Mouse (Mus musculus) G1E (cell line): ENCODE measurements around the gene Nfe2l1. TPM values are rescaled to one million over a fixed set of nuclear protein-coding genes. Genes with fewer than 3 reads are reported as not detected.

ENCODE experiments used
- ATAC-seq: 2 replicates; pipeline ENCODE4 v1.8.0; 2016; ENCODE audit warnings: mild to moderate bottlenecking; ENCODE audit not compliant: insufficient number of reproducible peaks, poor library complexity, low FRiP score, severe bottlenecking; ENCODE audit errors: extremely low read depth
- DNase-seq: peaks from one replicate; pipeline ENCODE4 v3.0.0; 2012; ENCODE audit warnings: low spot score
- H3K27me3 ChIP-seq: 2 replicates; pipeline ENCODE4 v1.6.1; 2012; ENCODE audit warnings: mild to moderate bottlenecking, low read length, inconsistent platforms; ENCODE audit not compliant: insufficient read depth
- H3K36me3 ChIP-seq: replicated peaks from 2 replicates; pipeline ENCODE3; 2012; ENCODE audit warnings: mild to moderate bottlenecking, inconsistent platforms
- H3K4me1 ChIP-seq: 2 replicates; pipeline ENCODE4 v1.6.1; 2012; ENCODE audit warnings: low read depth, low read length, inconsistent platforms, mixed read lengths; ENCODE audit not compliant: insufficient read depth
- H3K4me3 ChIP-seq: 2 replicates; pipeline ENCODE4 v1.5.1; 2012; ENCODE audit warnings: low read depth, mild to moderate bottlenecking, inconsistent platforms, low read length, moderate library complexity, mixed read lengths
- H3K9me3 ChIP-seq: replicated peaks from 2 replicates; pipeline ENCODE4 v1.6.1; 2012; ENCODE audit warnings: inconsistent platforms
- CTCF ChIP-seq: IDR thresholded peaks from 2 replicates; pipeline ENCODE4 v1.5.1; 2012; ENCODE audit warnings: low read depth, low read length, inconsistent platforms, mixed read lengths
- GATA1 ChIP-seq: IDR thresholded peaks from 2 replicates; pipeline ENCODE4 v1.6.1; 2012; ENCODE audit warnings: borderline replicate concordance, low read length, inconsistent platforms, mixed read lengths
- GATA2 ChIP-seq: IDR thresholded peaks from 2 replicates; pipeline ENCODE4 v1.6.1; 2012; ENCODE audit warnings: low read depth, low read length, inconsistent platforms, borderline replicate concordance
- POLR2AphosphoS5 ChIP-seq: IDR thresholded peaks from 2 replicates; pipeline ENCODE4 v1.6.1; 2012; ENCODE audit warnings: low read depth, low read length, inconsistent platforms; ENCODE audit not compliant: insufficient replicate concordance
- TAL1 ChIP-seq: conservative IDR thresholded peaks from 2 replicates; pipeline ENCODE4 v1.6.1; 2012; ENCODE audit warnings: low read depth, low read length, inconsistent platforms, mixed read lengths
- polyA plus RNA-seq: library from polyadenylated mRNA; stranded (reverse); fragments of >175 nt; gene quantifications from 2 replicates; pipeline ENCODE4 v1.2.3, GENCODE M21; 2012
- total RNA-seq, 2 experiments: library from RNA; stranded (forward) in 1 of 2; stranded (reverse) in 1 of 2; fragments of 200-1000 nt in 1 of 2; fragments of >200 nt in 1 of 2; fragmentation: Nextera tagmentation in 1 of 2; gene quantifications; 2 replicates each; pipeline ENCODE4 v1.2.3; 2014 to 2017

The Nfe2l1 gene
- total and polyA plus RNA-seq, 3 experiments = 24.0 to 70.5 (median 35.9) TPM

DNA sequence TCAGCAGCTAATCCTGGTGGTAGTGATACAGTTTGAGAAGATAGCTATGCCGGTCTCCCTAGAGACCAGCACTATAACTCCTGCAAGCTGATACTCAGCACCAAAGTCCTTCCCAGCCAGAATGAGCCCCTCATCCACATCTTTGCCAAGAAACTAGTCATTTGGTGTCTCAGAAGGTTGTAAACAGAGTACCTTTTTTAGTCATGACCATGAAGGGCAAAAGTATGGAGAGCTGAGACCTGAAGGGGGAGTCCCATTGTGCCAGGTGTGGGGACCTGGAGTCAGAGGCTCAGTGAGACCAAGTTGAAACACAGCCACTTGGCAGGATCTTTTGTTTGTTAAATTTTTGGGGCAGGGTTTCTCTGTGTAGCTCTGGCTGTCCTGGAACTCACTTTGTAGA, 4.4 kb upstream of the Nfe2l1 start:
- Histone ChIP-seq H3K27me3 (peaks cover 24% of the 10 kb centered on the region), H3K9me3 (no peaks in the 10 kb centered on the region), H3K36me3 (no peaks in the 10 kb centered on the region), H3K4me1 (peaks cover 16% of the 10 kb centered on the region), H3K4me3 (no peak overlapping the region)
- ATAC-seq (no peak), DNase-seq (no peak)
- TF ChIP-seq GATA2 = no peak
- TF ChIP-seq TAL1 = no peak
- TF ChIP-seq CTCF = no peak

DNA sequence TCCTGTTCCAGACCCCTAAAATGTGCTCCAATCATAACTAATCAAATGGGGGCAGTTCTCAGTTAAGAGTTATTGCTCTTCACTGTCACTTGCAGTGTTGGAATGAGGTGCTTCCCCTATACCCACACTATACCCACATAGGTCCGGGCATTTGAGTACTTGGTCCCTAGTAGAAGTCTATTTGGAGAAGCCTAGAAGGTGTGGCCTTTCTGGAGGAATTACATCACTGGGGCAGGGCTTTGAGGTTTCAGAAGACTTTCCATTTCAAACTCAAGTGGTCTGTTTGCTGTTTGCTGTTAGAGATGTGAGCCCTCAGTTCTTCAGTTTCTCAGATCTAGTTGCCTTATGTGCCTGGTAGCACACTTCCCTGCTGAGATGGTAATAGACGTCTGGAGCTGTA, 3.2 kb upstream of the Nfe2l1 start:
- Histone ChIP-seq H3K9me3 (no peaks in the 10 kb centered on the region), H3K4me3 (no peak overlapping the region), H3K27me3 (peaks cover 16% of the 10 kb centered on the region), H3K4me1 (peaks cover 27% of the 10 kb centered on the region), H3K36me3 (peaks cover 3% of the 10 kb centered on the region)
- DNase-seq = no peak
- TF ChIP-seq GATA2 (no peak), GATA1 (no peak), POLR2AphosphoS5 (no peak), TAL1 (no peak), CTCF (no peak)
- ATAC-seq = no peak

DNA sequence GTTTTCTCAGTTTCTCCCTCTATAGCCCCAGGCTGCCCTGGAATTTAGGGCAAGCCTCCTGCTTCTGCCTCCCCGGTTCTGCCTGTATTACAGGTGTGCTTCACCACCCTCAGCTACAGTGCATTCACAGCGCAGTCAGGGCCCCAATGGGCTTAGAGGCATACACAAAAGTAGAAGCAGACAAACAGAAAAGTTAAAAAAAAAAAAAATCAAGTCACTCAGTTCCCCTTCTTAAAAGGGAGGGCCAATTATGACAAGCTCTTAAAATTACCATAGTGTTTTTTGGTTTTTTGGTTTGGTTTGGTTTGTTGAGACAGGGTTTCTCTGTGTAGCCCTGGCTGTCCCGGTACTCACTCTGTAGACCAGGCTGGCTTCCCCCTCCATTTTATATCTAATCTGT, 2.8 kb upstream of the Nfe2l1 start:
- DNase-seq (no peak), ATAC-seq (no peak)
- Histone ChIP-seq H3K9me3 (no peaks in the 10 kb centered on the region), H3K4me1 (peaks cover 31% of the 10 kb centered on the region), H3K4me3 (no peak overlapping the region), H3K36me3 (peaks cover 7% of the 10 kb centered on the region), H3K27me3 (peaks cover 12% of the 10 kb centered on the region)
- no peak for TF ChIP-seq POLR2AphosphoS5
- TF ChIP-seq CTCF = no peak
- no peak for TF ChIP-seq GATA1
- no peak for TF ChIP-seq TAL1
- no peak for TF ChIP-seq GATA2

DNA sequence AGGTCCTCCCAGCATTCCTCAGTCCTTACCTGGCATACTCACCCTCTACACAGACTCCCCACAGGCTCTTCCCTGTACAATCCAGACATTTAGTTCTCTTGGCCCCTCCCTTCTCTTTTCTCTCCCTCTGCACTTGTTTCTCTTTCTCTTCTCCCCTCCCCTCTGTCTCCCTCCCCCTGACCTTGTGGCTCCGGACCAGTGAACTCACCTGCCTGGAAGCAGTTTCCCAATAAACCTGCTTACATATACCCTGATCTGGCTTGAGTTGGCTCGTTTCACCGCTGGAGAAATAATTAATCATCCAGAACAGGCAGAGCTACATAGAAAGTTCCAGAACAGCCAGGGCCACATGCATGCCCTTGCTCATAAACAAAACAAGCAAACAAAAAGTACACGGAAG, 1.7 kb upstream of the Nfe2l1 start:
- H3K4me3 ChIP-seq = no peak overlapping the region
- ATAC-seq = no peak
- peaks cover 6% of the 10 kb centered on the region for H3K27me3 ChIP-seq
- peaks cover 38% of the 10 kb centered on the region for H3K4me1 ChIP-seq
- DNase-seq = no peak
- H3K36me3 ChIP-seq = peaks cover 18% of the 10 kb centered on the region
- TF ChIP-seq CTCF (no peak), GATA1 (no peak), GATA2 (no peak), POLR2AphosphoS5 (no peak), TAL1 (no peak)
- H3K9me3 ChIP-seq = no peaks in the 10 kb centered on the region

DNA sequence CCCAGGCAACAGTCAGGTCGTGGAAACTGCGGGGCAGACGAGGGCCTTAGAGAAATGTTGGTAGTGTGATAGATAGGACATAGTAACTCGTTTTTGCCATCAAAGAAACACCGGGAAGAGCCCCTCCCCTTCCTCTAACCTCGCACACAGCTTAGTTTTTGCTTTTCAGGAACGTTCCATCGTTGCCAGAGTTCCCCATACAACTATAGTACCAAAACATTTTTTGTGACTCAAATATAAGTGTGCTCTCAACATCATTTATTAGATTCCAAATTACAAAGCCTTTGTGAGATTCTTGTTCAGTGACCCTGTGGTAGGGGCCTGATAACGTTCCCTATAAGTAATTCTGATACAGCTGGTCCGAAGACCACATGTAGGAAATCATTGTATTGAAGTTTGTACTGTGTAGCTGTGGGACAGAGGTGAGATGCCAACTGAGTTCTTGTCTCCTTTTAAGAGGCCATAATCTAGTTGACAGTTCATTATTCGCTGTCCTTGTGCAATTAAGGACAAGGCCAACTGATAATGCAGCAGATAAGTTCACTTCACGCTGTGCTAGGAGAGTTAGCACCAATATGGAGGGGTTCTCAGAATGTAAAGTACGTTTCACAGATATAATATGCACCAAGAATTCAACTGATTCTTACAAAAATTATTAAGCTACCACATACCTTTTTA, 910 bp upstream of the Nfe2l1 start:
- TF ChIP-seq GATA2 (no peak), TAL1 (no peak), POLR2AphosphoS5 (no peak), GATA1 (no peak), CTCF (no peak)
- ATAC-seq (no peak), DNase-seq (no peak)
- Histone ChIP-seq H3K4me1 (peaks cover 47% of the 10 kb centered on the region), H3K4me3 (peak overlapping the region; percentile 88), H3K27me3 (peaks cover 6% of the 10 kb centered on the region), H3K36me3 (peaks cover 26% of the 10 kb centered on the region), H3K9me3 (no peaks in the 10 kb centered on the region)

DNA sequence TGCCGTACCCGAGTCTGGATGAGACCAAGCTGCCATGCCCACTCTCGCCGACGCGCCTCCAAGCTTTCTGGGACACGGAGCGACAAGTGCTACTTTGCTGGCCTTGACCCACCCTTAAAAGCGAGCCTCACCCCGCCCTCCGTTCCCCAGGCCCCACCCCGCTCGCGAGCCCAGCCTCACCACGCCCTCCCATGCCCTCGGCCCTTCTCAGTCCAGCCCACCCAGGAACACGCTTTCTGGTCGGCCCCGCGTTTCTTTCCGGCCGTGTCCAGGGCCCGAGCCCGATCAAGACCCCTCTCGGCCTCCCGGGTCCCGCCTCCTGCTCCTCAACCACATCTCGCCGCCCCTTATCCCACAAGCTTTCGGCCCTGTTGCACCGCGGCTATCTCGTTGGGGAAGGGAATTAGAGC, 360 bp downstream of the Nfe2l1 start:
- DNase-seq (peak; percentile 87), ATAC-seq (peak; percentile 54)
- Histone ChIP-seq H3K27me3 (peaks cover 6% of the 10 kb centered on the region), H3K4me1 (peaks cover 60% of the 10 kb centered on the region), H3K4me3 (peak overlapping the region; percentile 88), H3K9me3 (no peaks in the 10 kb centered on the region), H3K36me3 (peaks cover 38% of the 10 kb centered on the region)
- TF ChIP-seq CTCF = no peak
- no peak for TF ChIP-seq GATA2
- TF ChIP-seq GATA1 = no peak
- TF ChIP-seq TAL1 = no peak
- no peak for TF ChIP-seq POLR2AphosphoS5

DNA sequence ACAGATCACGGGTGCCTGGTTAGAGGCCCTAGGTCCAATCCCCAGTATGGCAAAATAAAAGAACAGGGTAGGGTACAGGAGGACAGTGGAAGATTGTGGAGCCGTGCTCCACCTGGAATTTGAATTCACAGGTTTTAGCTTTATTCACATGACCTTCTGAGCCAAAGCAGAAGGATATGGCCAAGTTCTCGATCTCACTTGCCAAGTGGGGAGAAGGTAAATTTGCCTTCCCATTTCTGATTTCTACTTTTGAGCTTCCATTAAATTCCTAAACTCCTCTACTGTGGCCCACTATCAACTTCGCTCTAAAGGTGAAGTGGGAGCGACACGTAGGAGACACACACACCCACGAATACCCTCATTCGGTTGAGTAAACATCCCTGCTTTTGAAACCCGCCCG, 887 bp downstream of the Nfe2l1 start:
- ATAC-seq = no peak
- Histone ChIP-seq H3K27me3 (peaks cover 3% of the 10 kb centered on the region), H3K9me3 (no peaks in the 10 kb centered on the region), H3K4me1 (peaks cover 65% of the 10 kb centered on the region), H3K4me3 (peak overlapping the region; percentile 88), H3K36me3 (peaks cover 41% of the 10 kb centered on the region)
- TF ChIP-seq GATA1 (no peak), POLR2AphosphoS5 (no peak), GATA2 (no peak), CTCF (no peak), TAL1 (no peak)
- no peak for DNase-seq
